Mouse (Mus musculus) cerebellum, postnatal 36 days (tissue): ENCODE results near the gene Tbc1d23.
"Not testable (repeated sequence)": the region's sequence is repeated elsewhere in the genome, so short reads cannot be mapped to it uniquely, and the experiment has no call there.

ENCODE experiments used
- DNase-seq, 2 experiments: peaks; one replicate each; pipeline ENCODE4 v3.0.0; 2021 to 2022; ENCODE audit warnings: mixed read lengths in 2 of 2

Gene Tbc1d23

DNA sequence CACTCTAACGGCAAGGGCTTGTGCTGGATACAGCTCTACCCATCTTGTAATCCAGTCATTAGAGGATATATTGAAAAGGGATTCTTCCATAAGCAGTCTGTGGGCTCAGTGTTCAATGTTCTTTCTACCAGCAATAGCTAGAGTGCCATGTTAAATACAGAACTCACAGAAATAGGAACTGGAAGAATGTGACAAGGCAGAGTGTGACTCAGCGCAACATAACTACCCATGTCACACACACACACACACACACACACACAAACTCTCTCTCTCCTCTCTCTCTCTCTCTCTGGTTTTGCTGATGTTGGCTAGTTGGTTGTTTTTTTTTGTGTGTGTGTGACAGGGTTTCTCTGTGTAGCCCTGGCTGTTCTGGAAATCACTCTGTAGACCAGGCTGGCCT, 20.3 kb downstream of the Tbc1d23 start:
- DNase-seq = no peak

DNA sequence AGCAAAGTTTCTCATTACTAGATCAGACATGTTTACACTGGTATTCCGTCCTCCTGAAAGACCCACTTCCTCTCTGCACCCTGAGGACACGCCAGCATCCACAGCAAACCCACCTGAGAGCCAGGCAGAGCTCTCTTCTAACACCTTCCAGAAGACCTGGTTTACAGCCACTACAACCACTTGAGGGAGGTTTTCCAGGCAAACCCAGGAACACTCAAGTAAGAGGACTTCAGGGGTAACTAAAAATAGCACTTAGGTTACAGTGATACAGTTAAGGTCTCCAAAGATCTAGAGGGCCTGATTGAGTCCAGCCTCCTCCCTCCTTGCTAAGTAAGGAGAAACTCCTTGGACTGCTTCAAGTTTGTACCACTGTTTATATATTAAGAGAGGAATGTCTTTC, 23.0 kb downstream of the Tbc1d23 start:
- no peak for DNase-seq

DNA sequence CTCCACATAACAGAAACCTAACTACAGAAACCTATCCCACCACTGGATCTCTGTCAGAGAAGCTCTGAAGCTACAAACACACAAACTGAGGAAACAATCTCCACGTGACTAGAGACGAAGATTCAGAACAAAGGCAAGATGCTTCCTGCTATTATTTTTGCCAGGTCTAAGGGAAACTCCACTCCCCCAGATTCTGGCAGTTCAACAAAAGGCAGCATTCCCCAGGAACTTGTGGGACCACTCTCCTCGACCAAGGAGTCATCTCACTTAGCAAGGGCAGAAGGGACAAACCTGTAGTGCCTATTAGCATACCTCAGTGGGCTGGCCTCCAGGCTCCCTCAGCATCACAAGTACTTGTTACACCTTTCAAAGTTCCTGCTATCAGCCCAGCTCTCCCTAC, 34.0 kb downstream of the Tbc1d23 start:
- no peak for DNase-seq

DNA sequence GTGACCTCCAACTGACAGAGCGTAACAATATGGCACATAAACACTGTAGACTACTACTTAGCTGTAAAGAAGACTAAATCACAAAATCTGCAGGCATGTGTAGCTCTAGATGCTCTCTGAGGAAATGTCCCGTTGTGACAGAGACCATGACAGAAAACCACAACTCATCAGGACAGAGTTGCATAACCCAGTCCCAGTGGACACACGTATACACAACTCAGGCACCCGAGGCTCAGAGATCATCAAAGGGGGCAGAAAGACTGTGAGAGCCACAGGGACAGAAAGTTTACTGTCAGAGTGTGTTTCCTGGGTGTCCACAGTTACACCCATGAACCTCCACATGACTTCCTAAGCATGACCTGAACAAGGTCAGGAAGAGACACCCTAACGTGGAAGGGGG, 34.7 kb downstream of the Tbc1d23 start:
- DNase-seq = no peak

DNA sequence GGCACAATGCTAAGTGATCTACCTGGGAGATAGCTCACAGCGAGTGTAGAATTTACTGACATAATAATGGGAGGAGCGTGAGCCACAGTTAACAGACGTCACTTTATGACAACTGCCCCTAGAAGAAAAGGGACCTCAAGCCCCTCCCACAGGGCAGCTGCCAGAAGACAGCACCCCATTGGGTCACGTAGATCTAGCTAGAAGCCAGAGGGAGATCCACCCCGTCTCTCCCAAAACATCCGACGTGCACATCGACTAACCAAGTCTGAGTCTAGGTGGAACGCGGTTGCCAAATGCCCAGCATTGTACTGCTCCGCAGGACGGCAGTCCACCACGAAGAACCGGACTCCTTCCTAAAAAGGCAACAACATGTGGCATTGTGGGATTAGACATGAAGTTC, 40.1 kb downstream of the Tbc1d23 start:
- DNase-seq = no peak

DNA sequence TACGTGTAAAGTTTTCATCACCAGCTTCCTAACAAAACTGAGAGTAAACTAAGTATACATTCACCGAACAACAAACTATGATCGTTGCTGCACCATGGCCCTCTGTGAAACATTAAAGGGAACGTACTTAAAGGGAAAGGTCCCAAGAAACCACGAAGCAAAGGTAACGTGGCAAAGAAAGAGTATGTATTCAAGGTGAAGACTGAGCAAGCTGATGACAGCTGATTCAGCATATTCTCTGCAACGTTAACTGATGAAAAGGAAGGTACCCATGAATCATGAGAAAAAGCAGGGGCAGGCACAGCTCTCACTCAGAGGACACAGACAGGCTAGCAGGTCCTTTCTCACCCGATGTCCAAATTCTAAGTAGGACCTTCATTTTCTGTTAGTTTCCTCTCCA, 40.9 kb downstream of the Tbc1d23 start:
- DNase-seq = no peak

DNA sequence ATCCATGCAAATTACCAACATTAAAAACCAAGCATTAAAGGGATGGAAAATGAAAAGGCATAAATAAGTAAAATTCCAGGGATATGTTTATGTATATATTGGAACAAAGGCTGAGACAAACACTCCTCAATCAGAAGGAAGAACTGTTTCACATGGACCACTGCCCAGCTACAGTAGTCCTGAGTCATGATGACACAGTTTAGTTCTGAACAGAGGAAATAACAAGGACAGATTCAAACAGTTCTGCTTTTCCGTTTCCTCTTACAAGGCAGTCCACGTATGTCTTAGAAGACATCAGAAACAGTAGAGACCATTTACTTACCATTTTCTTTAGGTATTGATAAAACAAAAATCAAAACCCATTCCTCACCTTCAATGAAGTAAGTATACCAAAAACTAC, 41.8 kb downstream of the Tbc1d23 start:
- no peak for DNase-seq

DNA sequence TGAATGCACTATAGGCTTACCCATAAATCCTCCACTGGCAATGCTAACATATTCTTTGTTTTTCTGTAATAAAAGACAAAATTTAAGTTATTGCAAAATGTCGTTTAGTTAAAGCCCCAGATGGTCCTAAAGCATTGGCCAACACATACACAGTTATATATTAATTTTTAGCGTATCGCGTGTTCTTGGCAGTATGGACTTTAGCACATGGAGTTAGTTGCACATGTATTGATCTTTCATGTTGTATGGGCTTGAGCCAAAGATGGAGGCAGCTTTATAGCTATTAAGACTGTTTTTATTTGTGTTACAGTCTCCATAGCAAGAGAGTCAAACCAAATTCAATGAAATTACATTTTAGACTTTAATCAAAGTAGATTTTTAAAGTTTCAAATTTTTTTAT, 44.7 kb downstream of the Tbc1d23 start:
- DNase-seq = no peak

DNA sequence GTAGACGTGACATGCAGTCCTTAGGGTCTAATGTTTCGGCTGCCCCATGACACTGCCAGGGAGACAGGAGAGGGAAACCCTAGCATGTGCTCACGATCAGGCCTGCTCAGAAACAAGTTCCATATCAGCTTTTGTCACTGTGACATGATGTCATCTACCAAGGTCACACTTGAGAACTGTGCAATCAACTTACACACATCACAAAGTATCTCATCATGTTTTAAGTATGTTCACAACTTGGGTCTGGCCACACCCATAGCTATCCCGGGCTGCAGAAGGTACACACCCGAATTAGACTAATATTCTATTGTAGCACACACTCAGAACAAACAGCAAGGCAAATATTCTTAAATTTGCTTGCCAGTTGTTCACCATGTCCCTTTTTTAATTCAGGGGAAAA, 49.3 kb downstream of the Tbc1d23 start:
- DNase-seq = no peak

DNA sequence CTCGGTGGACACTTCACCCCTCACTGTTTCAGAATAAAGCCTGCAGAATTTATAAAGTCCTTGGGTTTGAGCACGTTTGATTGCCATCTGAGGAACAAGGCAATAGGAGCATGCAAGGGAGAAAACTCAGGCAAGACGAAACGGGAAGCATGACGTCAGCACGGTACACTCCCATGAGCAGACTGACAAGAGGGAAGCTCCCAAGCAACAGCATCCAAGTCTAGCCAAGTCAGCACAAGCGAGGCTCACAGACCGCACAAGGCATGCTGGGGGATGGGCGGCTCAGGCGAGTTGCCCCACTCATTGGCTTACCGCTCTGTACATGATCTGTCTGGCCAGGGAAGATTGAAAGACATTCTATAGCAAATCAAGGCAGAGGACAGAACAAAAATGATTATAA, 50.1 kb downstream of the Tbc1d23 start:
- no peak for DNase-seq

DNA sequence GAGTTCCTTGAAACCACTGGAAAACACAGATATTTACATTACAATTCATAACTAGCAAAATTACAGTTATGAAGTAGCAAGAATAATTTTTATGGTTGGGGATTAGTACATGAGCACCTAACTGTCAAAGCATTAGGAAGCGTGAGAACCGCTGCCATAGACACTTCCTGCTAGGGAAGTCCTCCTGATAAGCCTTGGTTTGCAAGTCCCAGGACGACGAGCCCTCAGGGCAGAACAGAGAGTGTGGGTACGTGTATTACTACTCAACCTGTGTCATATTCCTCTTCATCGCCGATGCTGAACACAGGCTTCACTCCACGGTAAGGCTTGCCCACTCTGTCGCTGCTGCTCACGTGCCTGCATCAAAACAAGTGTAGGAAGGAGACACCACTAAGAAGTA, 53.6 kb downstream of the Tbc1d23 start:
- no peak for DNase-seq

DNA sequence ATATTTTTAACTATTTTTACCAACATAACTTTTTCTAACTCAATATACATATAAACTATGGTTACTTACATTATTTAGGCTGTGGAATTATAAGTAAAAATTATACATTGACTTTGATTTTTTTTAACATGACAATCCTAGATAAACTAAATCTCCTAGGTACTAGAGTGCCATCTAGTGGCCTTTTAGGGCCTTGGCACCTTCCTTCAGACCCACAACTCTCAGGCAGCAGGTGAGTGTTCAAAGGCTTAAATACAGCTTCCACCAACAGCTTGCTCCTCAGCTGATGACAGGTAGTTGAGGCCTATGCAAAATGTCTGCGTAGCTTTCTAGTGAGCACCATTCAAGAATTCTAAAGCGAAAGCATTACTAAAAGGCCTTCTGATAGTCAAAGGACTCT, 54.0 kb downstream of the Tbc1d23 start:
- peak; percentile 31 to 38 for DNase-seq

DNA sequence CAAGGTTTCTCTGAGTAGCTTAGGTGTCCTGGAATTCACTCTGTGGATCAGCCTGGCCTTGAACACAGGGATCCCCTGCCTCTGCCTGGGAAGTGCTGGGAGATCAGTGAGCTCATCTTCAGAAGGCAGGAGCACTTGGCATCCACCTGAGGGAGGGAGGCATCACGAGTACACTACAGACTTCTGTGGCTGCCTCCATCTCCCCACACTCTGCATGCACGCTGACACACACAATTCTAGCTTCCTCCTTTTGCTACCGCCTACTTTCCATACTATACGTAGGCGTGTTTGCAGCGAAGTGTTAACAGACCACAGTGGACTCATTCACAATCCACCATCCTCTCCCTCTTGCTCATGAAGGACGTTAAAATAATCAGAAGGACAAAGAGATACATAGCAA, 55.0 kb downstream of the Tbc1d23 start:
- no peak for DNase-seq

DNA sequence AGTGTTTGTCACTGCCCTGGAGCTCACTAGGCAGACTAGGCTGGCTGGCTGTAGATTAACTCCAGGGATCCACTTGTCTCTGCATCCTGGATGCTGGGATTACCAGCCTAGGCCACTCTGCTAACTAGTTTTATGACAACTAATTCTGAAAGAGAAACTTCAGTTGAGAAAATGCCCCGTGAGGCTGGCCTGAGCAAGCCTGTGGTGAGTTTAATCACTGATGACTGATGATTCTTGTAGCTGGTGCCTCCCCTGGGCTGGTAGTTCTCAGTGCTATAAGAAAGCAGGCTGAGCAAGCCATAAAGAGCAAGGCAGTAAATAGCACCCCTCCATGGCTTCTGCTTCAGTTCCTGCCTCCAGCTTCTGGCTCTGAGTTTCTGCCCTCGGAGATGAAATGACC, 55.6 kb downstream of the Tbc1d23 start:
- no peak for DNase-seq

DNA sequence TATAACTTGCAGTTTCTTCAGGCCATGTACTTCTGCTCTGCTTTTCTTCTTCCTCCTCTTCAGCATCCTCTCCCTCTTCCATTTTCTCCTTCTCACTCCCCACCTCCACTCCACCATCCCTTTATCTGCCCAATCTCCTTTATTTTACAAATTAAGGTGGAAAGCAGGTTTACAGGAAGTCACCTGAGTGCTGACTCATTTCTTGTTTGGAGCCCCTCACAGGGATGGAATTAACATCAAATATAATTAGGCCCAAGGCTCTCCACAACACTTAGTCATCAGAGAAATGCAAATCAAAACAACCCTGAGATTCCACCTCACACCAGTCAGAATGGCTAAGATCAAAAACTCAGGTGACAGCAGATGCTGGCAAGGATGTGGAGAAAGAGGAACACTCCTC, 56.8 kb downstream of the Tbc1d23 start:
- not testable (repeated sequence) for DNase-seq

DNA sequence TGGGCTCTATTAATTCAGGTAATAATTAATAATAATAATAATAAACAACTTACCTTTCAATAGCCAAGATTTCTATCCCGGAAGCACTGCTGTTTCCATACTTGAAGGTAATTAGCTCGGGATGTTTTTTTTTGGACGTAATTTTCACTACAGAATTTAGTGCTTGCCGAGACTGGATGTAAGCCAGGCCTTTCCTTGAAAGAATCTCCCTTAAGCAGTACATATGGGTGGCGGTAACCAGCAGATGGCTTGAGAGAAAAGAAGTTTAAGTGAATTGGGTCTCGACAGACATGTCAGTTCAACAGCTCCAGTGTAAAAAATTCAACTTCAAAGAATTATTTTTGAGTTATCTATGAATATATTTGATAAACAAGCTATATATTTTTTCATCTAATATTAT, 59.7 kb downstream of the Tbc1d23 start:
- DNase-seq = no peak

DNA sequence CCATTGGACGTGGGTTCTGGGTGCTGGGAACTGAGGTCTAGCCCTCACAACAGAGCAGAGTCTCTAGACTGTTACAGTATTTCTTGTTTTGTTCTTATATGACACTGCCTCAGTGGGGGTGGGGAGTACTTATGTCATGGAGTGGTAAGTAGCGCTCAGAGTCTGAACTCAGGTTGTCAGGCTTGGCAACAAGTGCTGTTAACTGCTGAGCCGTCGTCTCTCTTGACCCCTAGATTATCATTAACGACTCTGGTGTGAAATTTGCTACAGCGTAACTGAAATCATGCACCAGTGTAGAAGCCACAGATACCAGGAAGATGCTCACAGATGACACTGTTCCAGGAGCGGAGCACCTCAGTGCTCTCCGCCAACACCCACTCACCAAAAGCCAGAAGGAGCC, 60.1 kb downstream of the Tbc1d23 start:
- DNase-seq = no peak

DNA sequence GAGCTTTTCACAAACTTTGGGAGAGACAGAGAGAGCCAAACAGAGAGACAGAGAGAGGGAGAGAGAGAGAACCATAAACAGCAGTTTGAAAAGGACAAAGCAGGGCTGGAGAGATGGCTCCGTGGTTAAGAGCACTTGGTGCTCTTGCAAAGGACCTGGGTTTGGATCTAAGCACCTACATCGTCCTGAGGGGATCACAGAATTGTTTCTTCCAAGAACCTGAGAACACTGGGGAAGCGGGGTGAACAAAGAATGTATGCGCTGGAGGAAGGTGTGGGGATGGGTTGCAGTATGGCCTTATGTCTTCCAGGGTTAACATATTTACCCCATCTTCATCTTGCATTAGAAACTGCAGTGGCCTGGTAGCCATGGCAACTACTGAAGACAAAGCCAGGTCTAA, 63.1 kb downstream of the Tbc1d23 start:
- DNase-seq = no peak

DNA sequence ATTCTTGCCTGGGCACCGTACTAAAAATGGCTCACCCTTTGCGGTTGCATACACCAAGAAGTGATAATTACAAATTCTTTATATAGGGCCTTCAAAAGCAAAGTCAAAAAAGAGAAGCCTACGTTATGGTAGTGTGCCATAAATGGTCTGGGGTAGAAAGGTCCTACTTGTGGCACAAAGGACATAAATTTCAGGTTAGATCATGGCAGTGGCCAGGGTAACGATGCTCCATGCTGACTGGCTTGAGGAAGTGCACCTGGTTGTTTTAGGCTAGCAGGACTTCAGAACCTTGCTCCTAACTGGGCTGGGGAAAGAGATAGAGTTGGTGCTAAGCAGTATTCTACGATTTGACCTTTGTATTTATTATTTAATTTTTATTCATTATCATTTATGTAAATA, 63.8 kb downstream of the Tbc1d23 start:
- no peak for DNase-seq

DNA sequence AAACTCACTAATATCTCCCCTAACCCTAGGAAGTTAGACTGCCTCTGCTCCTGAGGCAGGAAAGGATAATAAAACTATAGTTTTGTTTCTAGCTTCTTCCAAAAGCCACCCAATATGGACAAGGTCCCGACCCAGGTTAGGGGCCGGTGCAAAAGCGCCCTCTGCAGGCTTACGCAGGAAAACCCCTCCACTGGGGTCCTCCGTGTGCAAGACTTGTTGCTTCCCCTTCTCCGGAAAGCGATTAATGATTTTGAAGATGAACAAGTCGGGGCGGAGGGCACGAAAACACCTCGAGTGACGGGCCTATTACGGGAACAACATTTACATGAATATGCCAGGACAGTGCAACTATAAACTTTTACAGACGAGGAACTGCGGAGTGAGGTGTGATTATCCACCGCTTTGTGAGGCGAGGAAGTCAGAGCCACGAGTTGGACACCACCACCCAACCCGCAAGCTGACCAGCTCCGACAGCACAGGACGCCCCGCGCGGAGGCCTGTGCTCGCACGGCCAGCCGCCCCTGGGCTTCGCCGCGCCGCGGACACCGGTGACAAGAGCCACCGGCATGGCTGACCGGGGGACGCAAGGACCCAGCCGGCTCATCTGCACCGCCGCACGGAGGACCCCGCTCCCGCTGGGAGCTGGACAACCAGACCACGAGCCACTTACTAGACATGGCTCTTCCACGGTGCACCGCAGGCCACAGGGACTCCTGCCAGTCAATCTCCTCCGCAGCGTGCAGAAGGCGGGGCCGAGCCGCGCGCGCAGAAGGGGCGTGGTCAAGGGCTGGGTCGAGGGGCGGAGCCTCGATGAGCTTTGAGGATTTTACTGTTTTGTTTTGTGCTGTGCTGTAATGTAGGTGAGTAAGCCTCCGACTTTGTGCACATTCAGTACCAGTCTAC, 64.4 kb downstream of the Tbc1d23 start, which contains the start of gene Nit2:
Gene Nit2, minus strand, starts transcription at position 731 of the 903 bp plus-strand sequence.
- peak; percentile 91 to 93 for DNase-seq

DNA sequence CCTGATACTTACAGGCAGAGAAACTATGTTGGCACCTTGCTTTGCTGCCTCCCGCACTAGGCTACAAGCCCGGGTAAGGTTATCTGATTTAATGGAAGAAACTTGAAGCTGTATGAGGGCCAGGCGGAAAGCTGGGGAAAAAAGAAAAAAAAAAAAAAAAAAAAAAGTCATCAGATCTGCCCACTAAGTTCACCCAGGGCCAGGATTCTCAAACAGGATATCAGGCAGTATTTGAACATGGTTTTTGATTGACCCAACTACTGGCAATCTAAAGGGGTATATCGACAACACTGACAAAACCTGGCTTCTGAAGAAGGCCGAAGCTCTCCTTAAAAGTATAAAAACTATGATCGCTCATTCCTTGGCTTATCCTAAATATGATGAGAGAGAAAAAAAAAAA, 65.2 kb downstream of the Tbc1d23 start:
- DNase-seq = no peak

DNA sequence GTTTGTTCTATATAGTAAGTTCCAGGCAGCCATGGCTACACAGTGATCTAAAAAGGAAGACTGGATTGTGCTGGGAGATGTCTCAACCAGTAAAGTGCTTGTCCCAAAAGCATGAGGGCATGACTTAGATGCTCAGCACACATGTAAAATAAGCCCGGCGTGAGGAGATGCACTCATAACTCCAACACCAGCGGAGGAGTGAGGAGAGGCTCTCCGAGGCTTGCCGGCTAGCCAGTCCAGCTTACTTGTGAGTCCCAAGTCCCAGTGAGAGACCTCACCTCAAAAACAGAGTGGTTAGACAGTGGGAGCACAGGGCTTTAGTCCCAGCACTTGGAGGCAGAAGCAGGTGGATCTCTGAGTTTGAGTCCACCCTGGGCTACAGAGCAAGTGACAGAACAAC, 66.1 kb downstream of the Tbc1d23 start:
- DNase-seq = no peak

DNA sequence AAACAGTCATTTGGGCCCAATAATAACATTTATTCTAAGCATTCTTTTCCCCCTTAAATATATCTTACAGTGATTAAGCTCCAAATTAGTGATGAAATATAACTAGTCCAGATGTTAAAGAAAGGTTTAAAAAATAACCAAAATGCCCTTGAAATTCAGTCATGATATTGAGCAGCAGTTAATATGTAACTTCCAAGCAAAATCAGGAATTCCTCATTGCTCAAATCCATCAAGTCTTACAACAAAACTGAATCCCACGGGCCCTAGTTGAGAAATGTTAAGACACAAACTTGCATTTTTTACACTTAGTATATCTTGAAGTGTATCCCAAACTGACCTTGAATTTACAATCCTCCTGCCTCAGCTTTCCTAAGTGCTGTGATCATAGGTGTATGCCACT, 67.6 kb downstream of the Tbc1d23 start:
- DNase-seq = no peak

DNA sequence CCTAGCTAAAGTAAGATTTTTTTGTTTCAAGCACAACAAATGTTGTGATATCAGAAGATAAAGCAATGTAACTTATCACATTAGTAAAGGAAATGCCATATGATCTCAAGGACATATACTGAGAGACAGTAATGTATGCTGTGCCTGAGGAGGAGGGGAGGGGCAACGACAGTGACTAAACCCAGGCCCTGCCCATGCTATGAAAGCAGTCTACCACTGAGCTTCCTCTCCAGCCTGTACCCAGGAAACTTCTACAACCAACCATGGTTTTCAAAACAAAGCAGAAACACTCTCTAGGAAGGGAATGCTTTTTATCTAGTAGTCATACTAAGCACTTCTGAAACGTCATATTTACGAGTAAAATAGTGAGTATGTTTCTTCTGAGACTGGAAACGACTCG, 68.5 kb downstream of the Tbc1d23 start:
- DNase-seq = no peak

DNA sequence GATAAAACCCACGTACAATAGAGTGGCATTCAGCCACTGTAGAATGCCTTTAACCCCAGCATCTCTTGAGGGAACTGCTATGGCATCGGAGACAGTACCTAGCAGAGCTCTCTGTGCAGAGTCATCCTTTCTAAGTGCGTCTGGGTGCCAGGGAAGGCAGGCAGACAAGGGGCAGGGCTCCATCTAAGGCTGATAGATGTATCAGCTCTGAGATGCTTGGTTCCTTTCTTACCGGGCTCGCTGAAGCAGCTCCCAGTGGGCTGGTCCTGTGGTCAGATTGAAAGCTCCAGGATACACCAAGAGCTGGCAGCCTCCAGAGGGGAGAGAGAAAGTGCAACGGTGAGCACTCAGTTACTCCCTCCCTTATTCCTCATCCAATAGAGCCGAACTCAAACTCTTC, 71.5 kb downstream of the Tbc1d23 start:
- no peak for DNase-seq
